Mouse (Mus musculus) heart, postnatal 36 days (tissue): ENCODE measurements around the gene Gm20661. TPM values are rescaled to one million over a fixed set of nuclear protein-coding genes. Genes with fewer than 3 reads are reported as not detected.

Experiments
- DNase-seq, 2 experiments: peaks; one replicate each; pipeline ENCODE4 v3.0.0; 2021 to 2022
- intact Hi-C: fragments of 180-260 bp; cut with DNase I; formaldehyde crosslinking; loops from one replicate; pipeline ENCODE4 v1.15.1; 2025
- total RNA-seq, 2 experiments: library from RNA; stranded (reverse); gene quantifications; 2 replicates each; pipeline ENCODE4 v1.2.3; 2021

Gene Gm20661
- under 1 TPM; 0.25 to 0.30 TPM for total RNA-seq

- intact Hi-C loops: loop anchor here (10.0 kb wide), 1 partner anchor 322 kb away; the partner anchor contains the start of genes Rhoa and Tcta
- DNase-seq: peak; percentile 73 to 78
These were observed at the start of gene Gm20661 for GRCm38 (mm10) chr9:107982681-107983346. TSS of gene Gm20661 (plus strand) at chr9:107983058.

GRCm38 (mm10) chr9:107934146-107934545 is 48.7 kb upstream of the Gm20661 start:
- intact Hi-C loops: no loop called here
- no peak for DNase-seq

- no peak for DNase-seq
- intact Hi-C loops: no loop called here
These were observed 47.5 kb upstream of the Gm20661 start, which contains the start of gene Camkv for GRCm38 (mm10) chr9:107935374-107935773. TSS of gene Camkv (plus strand) at chr9:107935674.

GRCm38 (mm10) chr9:107935790-107936214 is 47.1 kb upstream of the Gm20661 start:
- no peak for DNase-seq
- intact Hi-C loops: no loop called here

- DNase-seq: no peak
- intact Hi-C loops: no loop called here
These were observed 46.5 kb upstream of the Gm20661 start for GRCm38 (mm10) chr9:107936215-107936822.

GRCm38 (mm10) chr9:107936831-107937230 is 46.0 kb upstream of the Gm20661 start:
- no peak for DNase-seq
- intact Hi-C loops: no loop called here

- DNase-seq: no peak
- intact Hi-C loops: no loop called here
These were observed 35.3 kb upstream of the Gm20661 start for GRCm38 (mm10) chr9:107947241-107948194.

GRCm38 (mm10) chr9:107949184-107949921 is 33.5 kb upstream of the Gm20661 start:
- DNase-seq: no peak
- intact Hi-C loops: no loop called here

GRCm38 (mm10) chr9:107949922-107950235 is 33.0 kb upstream of the Gm20661 start, which contains the start of gene Traip:
TSS of gene Traip (plus strand) at chr9:107950136.
- no peak for DNase-seq
- intact Hi-C loops: no loop called here

- intact Hi-C loops: no loop called here
- peak; percentile 90 to 92 for DNase-seq
These were observed 32.1 kb upstream of the Gm20661 start for GRCm38 (mm10) chr9:107950460-107951355.

- intact Hi-C loops: no loop called here
- DNase-seq: no peak
These were observed 27.1 kb upstream of the Gm20661 start for GRCm38 (mm10) chr9:107955613-107956289.

- intact Hi-C loops: no loop called here
- no peak for DNase-seq
These were observed 25.7 kb upstream of the Gm20661 start for GRCm38 (mm10) chr9:107957141-107957540.

GRCm38 (mm10) chr9:107959896-107960295 is 23.0 kb upstream of the Gm20661 start:
- DNase-seq: no peak
- intact Hi-C loops: loop anchor here (5.0 kb wide), 1 partner anchor 92 kb away; the partner anchor contains the start of gene Amigo3

GRCm38 (mm10) chr9:107960928-107961327 is 21.9 kb upstream of the Gm20661 start:
- no peak for DNase-seq
- intact Hi-C loops: loop anchor here (5.0 kb wide), 1 partner anchor 91 kb away; the partner anchor contains the start of gene Amigo3

GRCm38 (mm10) chr9:107961351-107961762 is 21.5 kb upstream of the Gm20661 start:
- intact Hi-C loops: loop anchor here (5.0 kb wide), 1 partner anchor 91 kb away; the partner anchor contains the start of gene Amigo3
- no peak for DNase-seq

GRCm38 (mm10) chr9:107961881-107962280 is 21.0 kb upstream of the Gm20661 start:
- intact Hi-C loops: loop anchor here (5.0 kb wide), 1 partner anchor 90 kb away; the partner anchor contains the start of gene Amigo3
- no peak for DNase-seq

GRCm38 (mm10) chr9:107962916-107963315 is 19.9 kb upstream of the Gm20661 start:
- intact Hi-C loops: loop anchor here (1.0 to 5.0 kb wide), 4 partner anchors 23 to 104 kb away; partner anchors contain the start of gene Amigo3
- DNase-seq: no peak

GRCm38 (mm10) chr9:107963700-107964099 is 19.2 kb upstream of the Gm20661 start:
- peak; percentile 83 to 86 for DNase-seq

More at GRCm38 (mm10) chr9:107963700-107964099, 19.2 kb upstream of the Gm20661 start:
- intact Hi-C loops: loop anchor here (1.0 to 5.0 kb wide), 4 partner anchors 23 to 104 kb away; partner anchors contain the start of gene Amigo3
